Mouse (Mus musculus) kidney, postnatal 0 days (tissue): ENCODE results near the gene Cnr1. TPM values are rescaled to one million over a fixed set of nuclear protein-coding genes. Genes with fewer than 3 reads are reported as not detected.

Experiments used
- ATAC-seq: fragments of 200-750 bp; cut with Nextera tagmentation; replicated peaks from 2 replicates; pipeline ENCODE4 v1.8.0; 2017; ENCODE audit warnings: low read depth, moderate number of reproducible peaks, moderate TSS enrichment, moderate library complexity; ENCODE audit not compliant: low FRiP score
- DNase-seq: peaks from one replicate; pipeline ENCODE4 v3.0.0-alpha.2; 2016; ENCODE audit warnings: low spot score
- H3K27ac ChIP-seq: fragments of 300-500 bp; sonication (generic); 2 replicates; pipeline ENCODE4 v1.5.1; 2014; ENCODE audit warnings: mild to moderate bottlenecking
- H3K27me3 ChIP-seq: fragments of 300-500 bp; sonication (generic); 2 replicates; pipeline ENCODE4 v1.6.1; 2014; ENCODE audit warnings: low read length, mixed read lengths; ENCODE audit not compliant: insufficient read depth
- H3K36me3 ChIP-seq: fragments of 300-500 bp; sonication (generic); 2 replicates; pipeline ENCODE4 v1.6.1; 2014; ENCODE audit warnings: low read length, mixed read lengths; ENCODE audit not compliant: insufficient read depth
- H3K4me1 ChIP-seq: fragments of 300-500 bp; sonication (generic); replicated peaks from 2 replicates; pipeline ENCODE4 v1.6.1; 2014; ENCODE audit warnings: antibody characterized with exemption, low read length, mixed read lengths; ENCODE audit not compliant: insufficient read depth
- H3K4me2 ChIP-seq: fragments of 300-500 bp; sonication (generic); 2 replicates; pipeline ENCODE4 v1.6.1; 2014; ENCODE audit warnings: mild to moderate bottlenecking, low read length, moderate library complexity, mixed read lengths
- H3K4me3 ChIP-seq: fragments of 300-500 bp; sonication (generic); replicated peaks from 2 replicates; pipeline ENCODE4 v1.5.1; 2014; ENCODE audit warnings: low read depth, low read length
- H3K9ac ChIP-seq: fragments of 300-500 bp; sonication (generic); 2 replicates; pipeline ENCODE4 v1.6.1; 2014; ENCODE audit warnings: low read depth, low read length
- H3K9me3 ChIP-seq: fragments of 300-500 bp; sonication (generic); replicated peaks from 2 replicates; pipeline ENCODE4 v1.6.1; 2016; ENCODE audit warnings: low read length, inconsistent platforms, mixed read lengths
- CTCF ChIP-seq: IDR thresholded peaks from 2 replicates; pipeline ENCODE4 v1.5.1; 2016; ENCODE audit warnings: antibody characterized with exemption, low read depth, mild to moderate bottlenecking, moderate library complexity
- polyA plus RNA-seq: library from polyadenylated mRNA; unstranded; fragments of >200 nt; fragmentation: Nextera tagmentation; extraction: Ambion mirVana; gene quantifications from 2 replicates; pipeline ENCODE4 v1.2.1, GENCODE M21; 2015

The Cnr1 gene
- polyA plus RNA-seq, 1 experiment from 2014 or later, result 0.25 TPM

DNA sequence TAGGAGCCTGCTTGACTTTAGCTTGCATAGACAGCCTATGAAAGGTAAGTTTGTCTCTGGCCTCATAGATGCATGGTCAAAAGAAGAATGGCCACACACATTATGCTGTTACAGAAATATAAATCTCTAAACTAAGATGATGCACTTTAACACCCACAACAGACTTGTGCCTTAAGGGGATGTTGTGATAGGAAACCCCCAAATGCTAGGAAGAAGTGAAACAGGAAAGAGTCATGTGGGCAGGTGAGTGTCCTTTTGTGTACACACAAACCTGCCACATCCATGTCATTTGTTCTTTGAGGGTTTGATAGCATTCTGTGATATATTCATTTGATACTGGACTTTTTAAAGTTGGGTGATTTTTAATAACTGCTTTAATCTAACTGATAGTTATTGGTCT lies 72.0 kb downstream of the Cnr1 start:
- TF ChIP-seq CTCF, result no peak
- H3K9ac ChIP-seq, result no peak overlapping the region
- no peak overlapping the region for H3K27ac ChIP-seq
- DNase-seq, result no peak
- H3K36me3 ChIP-seq, result no peaks in the 10 kb centered on the region
- H3K4me2 ChIP-seq, result no peak overlapping the region
- H3K9me3 ChIP-seq, result no peaks in the 10 kb centered on the region
- no peaks in the 10 kb centered on the region for H3K4me1 ChIP-seq
- ATAC-seq, result no peak
- H3K4me3 ChIP-seq, result no peak overlapping the region
- H3K27me3 ChIP-seq, result no peaks in the 10 kb centered on the region

Other genes with a start within 250 kb of the Cnr1 start
- 2.5 and 4.4 TPM in 2 replicates for gene Spaca1, start 125.6 kb downstream of the Cnr1 start, polyA plus RNA-seq